Comparison of ENCODE assay signal across 8 mouse cellular contexts in genomic region chrX:141236564-141237333, GRCm38 (mm10).
DNase-seq lines count a peak whose midpoint lies in the region; TF ChIP-seq lines count a peak whose summit lies in the region.

No protein-coding gene starts in this region.

- TF ChIP-seq CTCF in brain, embryonic 14.5 days (IDR thresholded peaks at IDR 0.05; ENCODE audit: borderline replicate concordance, extremely low read depth, insufficient read depth, insufficient read length), result peak; percentile 43; the same call in 1 of the 2 replicates

- intact Hi-C loops in left cerebral cortex, postnatal 10 days (cut with DNase I), result loop anchor here (10.0 kb wide), 1 partner anchor 858 kb away; no protein-coding TSS in a partner anchor
- intact Hi-C loops in left cerebral cortex, postnatal 36 days (cut with DNase I), result no loop called here
- intact Hi-C loops in gastrocnemius, postnatal 36 days (cut with DNase I), result no loop called here

- peak; percentile 18 for DNase-seq in adrenal gland, postnatal 14 days
- DNase-seq in adrenal gland, adult 8-10 months, result no peak
- DNase-seq in left cerebral cortex, postnatal 10 days (ENCODE audit: extremely low spot score in 1 of 2, low spot score in 2 of 2), result peak; percentile 4 to 20
- DNase-seq in left cerebral cortex, postnatal 36 days (ENCODE audit: low spot score in 2 of 2), result no peak
- DNase-seq in brain, embryonic 14.5 days (ENCODE audit: low read depth), result peak; percentile 57
- peak; percentile 1 to 31 for DNase-seq in layer of hippocampus, adult 18-20 months (ENCODE audit: low spot score in 2 of 2)
- no peak for DNase-seq in natural killer cell, adult 2 months (ENCODE audit: low spot score in 2 of 2)
- DNase-seq in gastrocnemius, postnatal 36 days, result no peak

- no peak for TF ChIP-seq POLR2A in brain, embryonic 14.5 days (IDR thresholded peaks at IDR 0.05; ENCODE audit: borderline replicate concordance, extremely low read depth, insufficient read depth, insufficient read length, poor library complexity, severe bottlenecking)

Comparison
In these comparisons a context has a peak if more than half of its experiments do, and no peak if none do; other contexts are left out.
1. DNase-seq: peak in adrenal gland, postnatal 14 days (single experiment), left cerebral cortex, postnatal 10 days (2 of 2), brain, embryonic 14.5 days (single experiment) and layer of hippocampus, adult 18-20 months (2 of 2); none in adrenal gland, adult 8-10 months (single experiment), left cerebral cortex, postnatal 36 days (0 of 2), natural killer cell, adult 2 months (0 of 2) and gastrocnemius, postnatal 36 days (0 of 2).